Mouse (Mus musculus) heart, adult 18-20 months (tissue): ENCODE results near the gene C330007P06Rik. TPM values are rescaled to one million over a fixed set of nuclear protein-coding genes. Genes with fewer than 3 reads are reported as not detected.

Experiments used
- DNase-seq, 2 experiments: peaks; one replicate each; pipeline ENCODE4 v3.0.0; 2021 to 2022; ENCODE audit warnings: mixed read lengths in 1 of 2
- total RNA-seq, 2 experiments: library from RNA; stranded (reverse); gene quantifications; 2 replicates each; pipeline ENCODE4 v1.2.3; 2021

Gene C330007P06Rik
- total RNA-seq, 2 experiments from 2014 or later, result 15.2 to 18.2 TPM

DNA sequence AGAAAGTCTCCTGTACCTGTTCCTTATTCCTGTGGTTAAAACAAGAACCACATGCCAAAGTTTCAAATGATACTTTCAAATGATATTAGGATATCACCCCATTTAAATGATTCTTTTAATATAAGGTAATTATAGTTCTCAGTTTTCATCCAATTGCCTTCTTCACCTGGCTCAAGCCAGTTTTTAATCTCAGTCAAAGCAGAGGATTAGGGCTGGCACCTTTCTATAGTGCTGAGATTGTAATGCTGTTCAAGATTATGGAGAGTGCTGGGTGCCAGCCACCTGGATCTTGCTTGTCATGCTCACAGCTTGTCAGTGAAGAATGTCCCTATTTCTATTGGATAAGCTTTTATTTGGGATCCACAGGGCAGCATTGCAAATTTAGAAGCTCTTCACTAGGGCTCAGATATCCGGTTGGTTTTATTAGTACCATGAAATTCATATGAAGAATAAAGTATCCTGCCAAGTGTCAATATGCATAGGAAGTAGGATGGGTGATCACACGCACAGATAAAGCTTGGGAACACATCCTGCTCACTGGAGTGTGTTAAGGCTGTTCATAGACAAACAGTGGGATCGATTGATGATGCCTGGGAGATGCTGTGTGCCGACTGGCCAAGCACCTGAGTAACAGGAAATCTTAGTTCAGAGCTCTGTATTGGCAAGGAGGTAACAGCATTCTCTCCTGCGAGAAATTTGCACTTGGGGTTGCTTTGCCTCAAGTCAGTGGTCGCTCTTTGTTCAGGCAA is 74.6 kb downstream of the C330007P06Rik start:
- DNase-seq, result no peak

DNA sequence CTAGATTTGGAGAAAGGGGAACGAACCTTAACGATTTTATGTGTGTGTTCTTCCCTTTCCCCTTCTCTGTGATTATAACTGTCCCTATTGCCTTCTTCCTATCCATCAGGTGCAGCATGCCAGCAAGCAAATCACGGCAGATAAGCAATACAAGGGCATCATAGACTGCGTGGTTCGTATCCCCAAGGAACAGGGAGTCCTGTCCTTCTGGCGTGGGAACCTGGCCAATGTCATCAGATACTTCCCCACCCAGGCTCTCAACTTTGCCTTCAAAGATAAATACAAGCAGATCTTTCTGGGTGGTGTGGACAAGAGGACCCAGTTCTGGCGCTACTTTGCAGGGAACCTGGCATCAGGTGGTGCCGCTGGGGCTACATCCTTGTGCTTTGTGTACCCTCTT is 77.2 kb downstream of the C330007P06Rik start:
- peak in 1 of 2 experiments; percentile 13 for DNase-seq

DNA sequence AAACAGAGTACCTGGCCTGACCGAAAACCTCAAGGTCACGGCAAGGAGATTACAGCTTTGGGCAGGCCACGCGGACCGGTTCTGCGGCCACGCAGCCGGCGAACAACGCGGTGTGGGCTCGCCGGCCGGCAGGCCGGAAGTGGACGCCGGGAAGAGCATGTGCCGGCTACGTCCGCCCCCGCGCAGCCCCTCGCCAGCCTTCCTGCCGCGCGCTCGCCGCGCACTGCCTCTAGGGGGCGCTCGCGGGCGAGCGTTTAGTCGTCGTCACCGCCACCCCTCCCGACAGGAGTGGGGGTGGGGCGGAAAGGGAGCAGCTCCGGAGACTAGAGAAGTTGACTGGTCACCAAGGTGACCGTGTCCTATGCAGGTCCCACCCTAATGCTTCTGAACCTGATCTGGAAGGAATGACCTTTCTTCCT is 77.7 kb downstream of the C330007P06Rik start:
- DNase-seq, result peak; percentile 84 to 88

DNA sequence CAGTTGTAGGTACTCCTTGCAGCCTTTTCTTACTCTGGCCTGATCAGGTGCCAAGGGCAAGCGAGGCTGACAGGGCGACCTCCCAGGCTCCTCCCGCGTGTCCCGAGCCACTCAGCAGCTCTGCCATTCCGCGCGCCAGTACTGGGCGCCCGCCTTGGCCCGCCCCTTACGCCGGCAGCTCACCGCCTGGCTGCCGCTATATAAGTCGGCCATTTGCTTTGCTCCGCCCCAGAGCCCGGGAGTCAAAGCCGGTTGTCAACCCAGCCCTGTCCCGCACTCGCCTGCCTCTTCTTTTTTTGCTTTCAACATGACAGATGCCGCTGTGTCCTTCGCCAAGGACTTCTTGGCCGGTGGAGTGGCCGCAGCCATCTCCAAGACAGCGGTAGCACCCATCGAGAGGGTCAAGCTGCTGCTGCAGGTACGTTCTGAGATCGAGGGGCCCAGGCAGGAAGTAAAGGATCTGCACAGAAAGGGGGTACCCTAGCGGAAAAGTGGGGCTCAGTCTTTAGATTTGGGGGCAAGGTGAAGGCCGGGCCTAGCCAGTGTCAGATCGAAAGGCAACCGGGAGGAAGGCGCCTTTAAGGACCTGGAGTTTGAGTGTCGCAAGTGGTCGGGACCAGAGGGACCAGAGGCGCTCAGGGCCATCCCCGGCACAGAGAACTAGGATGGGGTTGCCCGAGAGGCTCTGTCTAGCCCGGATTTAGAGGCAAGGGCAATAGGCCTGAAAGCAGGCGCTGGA is 78.3 kb downstream of the C330007P06Rik start, which contains the start of gene Slc25a5:
Slc25a5 (plus strand) TSS at position 228 of the 739 bp plus-strand sequence.
- DNase-seq, result peak; percentile 81 to 92

DNA sequence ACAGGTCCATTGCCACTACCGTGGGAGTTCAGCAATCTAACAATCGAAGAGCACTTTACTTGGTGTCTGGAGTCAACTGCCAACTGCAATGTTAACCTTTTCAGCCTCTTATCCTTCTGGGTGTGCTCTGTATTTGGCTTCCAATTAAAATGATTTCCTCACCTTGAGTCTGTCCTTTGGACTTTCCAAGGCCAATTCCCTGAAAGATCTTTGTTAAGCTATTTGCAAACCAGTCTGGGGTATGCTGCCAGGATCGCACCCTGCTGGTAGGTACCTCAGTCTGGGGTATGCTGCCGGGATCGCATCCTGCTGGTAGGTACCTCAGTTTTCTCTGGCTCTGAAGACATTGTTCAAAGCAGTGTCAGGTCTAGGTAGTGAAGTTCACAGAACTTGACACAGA is 79.3 kb downstream of the C330007P06Rik start:
- DNase-seq, result no peak

DNA sequence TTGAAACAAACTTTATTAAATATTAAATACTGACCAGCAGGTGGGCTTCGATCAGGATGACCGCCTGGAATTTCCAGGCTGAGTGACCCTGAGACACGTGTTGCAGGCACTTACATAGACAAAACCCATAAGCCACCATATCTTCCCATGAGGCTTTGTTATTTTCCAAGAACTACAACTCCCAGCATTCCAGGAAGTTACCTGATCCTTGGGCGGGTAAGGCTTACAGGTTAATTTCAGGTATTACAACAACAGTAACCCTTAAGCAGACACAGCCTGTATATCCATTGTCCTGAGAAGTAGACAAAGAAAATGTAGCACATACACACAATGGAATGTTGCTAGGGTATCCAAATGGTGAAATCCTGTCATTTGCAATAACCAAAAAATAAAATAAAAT is 84.6 kb downstream of the C330007P06Rik start:
- DNase-seq, result no peak

DNA sequence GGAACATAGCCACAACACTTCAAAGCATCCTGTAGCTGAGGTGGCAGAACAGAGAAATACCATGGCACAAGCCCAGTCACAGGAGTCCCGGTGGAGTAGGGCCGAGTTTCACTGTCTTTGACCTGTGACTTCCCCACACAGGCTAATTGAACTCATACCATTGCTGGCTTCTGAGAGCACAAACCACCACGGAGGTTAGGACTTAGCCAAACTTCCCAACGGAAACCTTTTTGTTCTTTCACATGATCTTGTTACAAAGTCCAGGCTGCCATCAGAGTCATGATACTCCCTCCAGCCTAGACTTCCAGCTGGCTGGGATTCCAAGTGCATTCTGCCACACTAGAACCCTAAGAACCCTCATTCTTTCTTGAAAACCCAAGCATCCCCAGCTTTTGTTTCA is 96.2 kb downstream of the C330007P06Rik start:
- DNase-seq, result no peak

DNA sequence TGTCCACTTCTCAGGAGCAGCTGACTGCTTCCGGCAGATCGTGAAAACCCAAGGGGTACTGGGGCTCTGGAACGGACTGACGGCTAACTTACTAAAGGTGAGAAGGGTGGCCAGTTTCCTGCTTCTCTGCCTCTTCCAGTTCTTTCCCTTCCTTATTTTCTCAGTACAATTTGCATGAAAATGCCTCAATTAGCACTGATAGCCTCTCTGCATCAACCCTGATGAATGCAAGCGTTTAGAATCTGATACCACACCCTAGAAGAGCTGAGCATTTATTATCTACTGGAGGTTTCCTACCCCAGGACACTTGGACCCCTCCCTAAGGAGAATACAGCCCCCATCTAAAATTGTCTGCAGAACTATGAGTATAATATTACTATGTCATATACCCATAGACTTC is 98.4 kb downstream of the C330007P06Rik start:
- DNase-seq, result no peak

Other genes starting within 250 kb of the C330007P06Rik start
- 1 to 10 TPM; 2.4 to 2.6 TPM for gene Akap17b, start 228.7 kb downstream of the C330007P06Rik start, total RNA-seq
- under 1 TPM in 1 of 2 experiments, not detected in 1; 0.26 TPM for gene Slc25a43, start 130.5 kb downstream of the C330007P06Rik start, total RNA-seq
- gene Slc25a5, start 78.5 kb downstream of the C330007P06Rik start, total RNA-seq, result 100 to 1,000 TPM; 369 to 422 TPM
- gene Ube2a, start 211 bp downstream of the C330007P06Rik start, total RNA-seq, result 10 to 100 TPM; 69.8 to 71.6 TPM
- 1 to 10 TPM; 3.2 to 3.8 TPM for gene Nkrf, start 28.8 kb upstream of the C330007P06Rik start, total RNA-seq
- 1 to 10 TPM; 4.1 to 7.5 TPM for gene Sept6, start 117.7 kb upstream of the C330007P06Rik start, total RNA-seq
- gene Sowahd, start 174.7 kb upstream of the C330007P06Rik start, total RNA-seq, result not detected
- 100 to 1,000 TPM; 299 to 335 TPM for gene Rpl39, start 211.3 kb upstream of the C330007P06Rik start, total RNA-seq
- 1 to 10 TPM; 6.6 to 9.8 TPM for gene Upf3b, start 236.2 kb upstream of the C330007P06Rik start, total RNA-seq